Mouse (Mus musculus) midbrain, embryonic 12.5 days (tissue): ENCODE measurements at regions not wholly inside any gene's neighbourhood (a gene's known extent, or its start where the extent isn't known, plus 50 kb on each side); places are given as distances from the start of the nearest gene placed in this dataset.
A peak's percentile ranks its signal among the peaks of the same experiment; 100 is the strongest.

Experiments
- ATAC-seq: fragments of 200-750 bp; cut with Nextera tagmentation; 2 replicates; pipeline ENCODE4 v1.8.0; 2017; ENCODE audit warnings: low read depth, moderate TSS enrichment, moderate library complexity; ENCODE audit not compliant: low FRiP score
- H3K27ac ChIP-seq: fragments of 300-500 bp; sonication (generic); replicated peaks from 2 replicates; pipeline ENCODE4 v1.5.1; 2016; ENCODE audit warnings: mild to moderate bottlenecking
- H3K27me3 ChIP-seq: fragments of 300-500 bp; sonication (generic); 2 replicates; pipeline ENCODE4 v1.6.1; 2016; ENCODE audit warnings: mild to moderate bottlenecking
- H3K36me3 ChIP-seq: fragments of 300-500 bp; sonication (generic); 2 replicates; pipeline ENCODE4 v1.6.1; 2016
- H3K4me1 ChIP-seq: fragments of 300-500 bp; sonication (generic); 2 replicates; pipeline ENCODE4 v1.6.1; 2016
- H3K4me2 ChIP-seq: fragments of 300-500 bp; sonication (generic); replicated peaks from 2 replicates; pipeline ENCODE4 v1.6.1; 2016; ENCODE audit warnings: mild to moderate bottlenecking, moderate library complexity
- H3K4me3 ChIP-seq: fragments of 300-500 bp; sonication (generic); 2 replicates; pipeline ENCODE4 v1.5.1; 2016; ENCODE audit warnings: mild to moderate bottlenecking
- H3K9ac ChIP-seq: fragments of 300-500 bp; sonication (generic); replicated peaks from 2 replicates; pipeline ENCODE4 v1.6.1; 2016; ENCODE audit warnings: mild to moderate bottlenecking, moderate library complexity
- H3K9me3 ChIP-seq: fragments of 300-500 bp; sonication (generic); 2 replicates; pipeline ENCODE4 v1.6.1; 2016; ENCODE audit warnings: mild to moderate bottlenecking
- WGBS: fragments of 180-500 bp; shearing (Covaris S2); methylation state at CpG from one replicate; pipeline ENCODE4 v1.1.7; 2016; 5-methylcytosine and 5-hydroxymethylcytosine counted together

- Histone ChIP-seq H3K4me3 (no peak overlapping the region), H3K36me3 (no peaks in the 10 kb centered on the region), H3K27me3 (0 out of 2 replicates have a peak, but pooled peaks cover 5% of the 10 kb centered on the region), H3K9ac (no peak overlapping the region), H3K9me3 (no peaks in the 10 kb centered on the region), H3K4me1 (no peaks in the 10 kb centered on the region), H3K4me2 (no peak overlapping the region), H3K27ac (no peak overlapping the region)
- ATAC-seq, result no peak
- 94% methylated on average over 15 of the region's 15 CpGs for WGBS
Observed at GRCm38 (mm10) chr3:121902246-121902645, 50.1 kb upstream of the Arhgap29 start.

GRCm38 (mm10) chr3:121900429-121900844, 51.9 kb upstream of the Arhgap29 start:
- no peak overlapping the region for H3K9ac ChIP-seq
- no peak overlapping the region for H3K4me2 ChIP-seq
- H3K36me3 ChIP-seq, result no peaks in the 10 kb centered on the region
- no peak overlapping the region for H3K27ac ChIP-seq
- no peak for ATAC-seq
- H3K9me3 ChIP-seq, result no peaks in the 10 kb centered on the region
- 0 out of 2 replicates have a peak, but pooled peaks cover 5% of the 10 kb centered on the region for H3K27me3 ChIP-seq
- H3K4me1 ChIP-seq, result no peaks in the 10 kb centered on the region
- H3K4me3 ChIP-seq, result no peak overlapping the region
- 86% methylated on average over 8 of the region's 8 CpGs for WGBS

- WGBS, result 84% methylated on average over 14 of the region's 14 CpGs
- H3K27me3 ChIP-seq, result 0 out of 2 replicates have a peak, but pooled peaks cover 9% of the 10 kb centered on the region
- H3K36me3 ChIP-seq, result no peaks in the 10 kb centered on the region
- no peak overlapping the region for H3K9ac ChIP-seq
- H3K4me3 ChIP-seq, result no peak overlapping the region
- H3K27ac ChIP-seq, result no peak overlapping the region
- no peaks in the 10 kb centered on the region for H3K9me3 ChIP-seq
- H3K4me1 ChIP-seq, result no peaks in the 10 kb centered on the region
- no peak overlapping the region for H3K4me2 ChIP-seq
- ATAC-seq, result no peak
Observed at GRCm38 (mm10) chr3:121897821-121898574, 54.3 kb upstream of the Arhgap29 start.

GRCm38 (mm10) chr3:121893606-121894005, 58.7 kb upstream of the Arhgap29 start:
- Histone ChIP-seq H3K4me3 (no peak overlapping the region), H3K9ac (no peak overlapping the region), H3K4me2 (no peak overlapping the region), H3K4me1 (peaks cover 3% of the 10 kb centered on the region), H3K9me3 (no peaks in the 10 kb centered on the region), H3K27ac (no peak overlapping the region), H3K36me3 (no peaks in the 10 kb centered on the region), H3K27me3 (peaks cover 20% of the 10 kb centered on the region)
- WGBS, result 83% methylated on average over 7 of the region's 7 CpGs
- ATAC-seq, result no peak

GRCm38 (mm10) chr3:121892675-121893074, 59.7 kb upstream of the Arhgap29 start:
- 92% methylated on average over 3 of the region's 3 CpGs for WGBS
- H3K4me2 ChIP-seq, result no peak overlapping the region
- no peaks in the 10 kb centered on the region for H3K36me3 ChIP-seq
- peaks cover 3% of the 10 kb centered on the region for H3K4me1 ChIP-seq
- ATAC-seq, result no peak
- H3K9ac ChIP-seq, result no peak overlapping the region
- H3K27me3 ChIP-seq, result peaks cover 23% of the 10 kb centered on the region
- no peak overlapping the region for H3K27ac ChIP-seq
- no peak overlapping the region for H3K4me3 ChIP-seq
- no peaks in the 10 kb centered on the region for H3K9me3 ChIP-seq

- H3K27me3 ChIP-seq, result peaks cover 34% of the 10 kb centered on the region
- 63% methylated on average over 9 of the region's 9 CpGs for WGBS
- no peak overlapping the region for H3K9ac ChIP-seq
- H3K36me3 ChIP-seq, result no peaks in the 10 kb centered on the region
- ATAC-seq, result no peak
- H3K4me3 ChIP-seq, result no peak overlapping the region
- no peaks in the 10 kb centered on the region for H3K9me3 ChIP-seq
- H3K4me1 ChIP-seq, result peaks cover 3% of the 10 kb centered on the region
- H3K27ac ChIP-seq, result no peak overlapping the region
- no peak overlapping the region for H3K4me2 ChIP-seq
Observed at GRCm38 (mm10) chr3:121891338-121891737, 61.0 kb upstream of the Arhgap29 start.

- Histone ChIP-seq H3K4me1 (peaks cover 3% of the 10 kb centered on the region), H3K9me3 (no peaks in the 10 kb centered on the region), H3K4me2 (no peak overlapping the region), H3K4me3 (no peak overlapping the region), H3K27ac (no peak overlapping the region), H3K9ac (no peak overlapping the region), H3K27me3 (peaks cover 42% of the 10 kb centered on the region), H3K36me3 (no peaks in the 10 kb centered on the region)
- ATAC-seq, result no peak
- 41% methylated on average over 5 of the region's 5 CpGs for WGBS
Observed at GRCm38 (mm10) chr3:121890563-121890962, 61.8 kb upstream of the Arhgap29 start.

- no peak overlapping the region for H3K4me3 ChIP-seq
Observed at GRCm38 (mm10) chr3:121886870-121887605, 65.3 kb upstream of the Arhgap29 start.

GRCm38 (mm10) chr3:121886309-121886708, 66.0 kb upstream of the Arhgap29 start:
- 44% methylated on average over 10 of the region's 10 CpGs for WGBS
- no peaks in the 10 kb centered on the region for H3K36me3 ChIP-seq
- no peak overlapping the region for H3K4me2 ChIP-seq
- H3K27me3 ChIP-seq, result peaks cover 35% of the 10 kb centered on the region
- no peaks in the 10 kb centered on the region for H3K9me3 ChIP-seq
- no peak for ATAC-seq
- H3K4me1 ChIP-seq, result peaks cover 3% of the 10 kb centered on the region
- H3K4me3 ChIP-seq, result no peak overlapping the region
- no peak overlapping the region for H3K9ac ChIP-seq
- H3K27ac ChIP-seq, result no peak overlapping the region

More at GRCm38 (mm10) chr3:121886870-121887605, 65.3 kb upstream of the Arhgap29 start:
- H3K36me3 ChIP-seq, result no peaks in the 10 kb centered on the region
- no peak overlapping the region for H3K27ac ChIP-seq
- H3K9me3 ChIP-seq, result no peaks in the 10 kb centered on the region
- H3K4me1 ChIP-seq, result peaks cover 3% of the 10 kb centered on the region
- 26% methylated on average over 15 of the region's 15 CpGs for WGBS
- ATAC-seq, result no peak
- H3K27me3 ChIP-seq, result peaks cover 38% of the 10 kb centered on the region
- H3K4me2 ChIP-seq, result no peak overlapping the region
- H3K9ac ChIP-seq, result no peak overlapping the region

- Histone ChIP-seq H3K9ac (no peak overlapping the region), H3K36me3 (no peaks in the 10 kb centered on the region), H3K27me3 (peaks cover 35% of the 10 kb centered on the region), H3K4me3 (no peak overlapping the region), H3K9me3 (no peaks in the 10 kb centered on the region), H3K4me2 (no peak overlapping the region; the same call in 1 of the 2 replicates), H3K27ac (no peak overlapping the region), H3K4me1 (no peaks in the 10 kb centered on the region; the same call in 1 of the 2 replicates)
- peak; percentile 30; the same call in 1 of the 2 replicates for ATAC-seq
- 12% methylated on average over 10 of the region's 10 CpGs for WGBS
Observed at GRCm38 (mm10) chr3:121885265-121886178, 66.8 kb upstream of the Arhgap29 start.

- Histone ChIP-seq H3K27me3 (peaks cover 35% of the 10 kb centered on the region), H3K27ac (no peak overlapping the region), H3K4me2 (no peak overlapping the region; the same call in 1 of the 2 replicates), H3K9me3 (no peaks in the 10 kb centered on the region), H3K4me3 (no peak overlapping the region), H3K9ac (no peak overlapping the region), H3K4me1 (no peaks in the 10 kb centered on the region; the same call in 1 of the 2 replicates), H3K36me3 (no peaks in the 10 kb centered on the region)
- WGBS, result 22% methylated on average over 18 of the region's 18 CpGs
- ATAC-seq, result peak; percentile 80
Observed at GRCm38 (mm10) chr3:121884328-121885248, 67.8 kb upstream of the Arhgap29 start.
